Mouse (Mus musculus) cerebellum, adult 2 months (tissue): Measurements from ENCODE around the gene Lrrc43.

Experiments used
- CTCF ChIP-seq: fragments of 200-500 bp; IDR thresholded peaks from 2 replicates; pipeline ENCODE4 v1.5.1; 2011; ENCODE audit warnings: low read depth, mild to moderate bottlenecking, control low read depth, low read length, moderate library complexity, borderline replicate concordance; ENCODE audit not compliant: insufficient read depth
- POLR2A ChIP-seq: fragments of 200-500 bp; IDR thresholded peaks from 2 replicates; pipeline ENCODE4 v1.6.1; 2011; ENCODE audit warnings: low read length, control low read depth, borderline replicate concordance; ENCODE audit not compliant: insufficient read depth

DNA sequence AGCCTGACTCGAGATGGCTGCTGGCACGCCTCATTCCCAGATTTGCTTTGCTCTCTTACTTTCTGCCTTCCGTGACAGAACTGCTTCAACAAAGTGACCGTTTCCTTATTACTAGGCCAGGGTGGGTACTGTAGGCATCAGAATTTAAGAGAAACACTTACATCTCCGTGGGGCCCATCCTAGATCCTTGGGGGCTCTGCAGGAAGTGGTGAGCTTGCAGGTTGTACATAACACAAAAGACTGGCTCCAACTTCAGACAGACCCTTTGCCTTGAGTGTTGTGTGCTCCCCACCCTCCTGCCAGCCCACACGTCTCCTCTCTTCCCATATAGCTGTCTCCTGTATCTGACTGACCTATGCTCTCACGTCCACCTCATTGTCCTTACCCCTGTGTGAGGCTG is 37.2 kb upstream of the Lrrc43 start:
- no peak for TF ChIP-seq POLR2A
- TF ChIP-seq CTCF: no peak
